In the genomic region with DNA sequence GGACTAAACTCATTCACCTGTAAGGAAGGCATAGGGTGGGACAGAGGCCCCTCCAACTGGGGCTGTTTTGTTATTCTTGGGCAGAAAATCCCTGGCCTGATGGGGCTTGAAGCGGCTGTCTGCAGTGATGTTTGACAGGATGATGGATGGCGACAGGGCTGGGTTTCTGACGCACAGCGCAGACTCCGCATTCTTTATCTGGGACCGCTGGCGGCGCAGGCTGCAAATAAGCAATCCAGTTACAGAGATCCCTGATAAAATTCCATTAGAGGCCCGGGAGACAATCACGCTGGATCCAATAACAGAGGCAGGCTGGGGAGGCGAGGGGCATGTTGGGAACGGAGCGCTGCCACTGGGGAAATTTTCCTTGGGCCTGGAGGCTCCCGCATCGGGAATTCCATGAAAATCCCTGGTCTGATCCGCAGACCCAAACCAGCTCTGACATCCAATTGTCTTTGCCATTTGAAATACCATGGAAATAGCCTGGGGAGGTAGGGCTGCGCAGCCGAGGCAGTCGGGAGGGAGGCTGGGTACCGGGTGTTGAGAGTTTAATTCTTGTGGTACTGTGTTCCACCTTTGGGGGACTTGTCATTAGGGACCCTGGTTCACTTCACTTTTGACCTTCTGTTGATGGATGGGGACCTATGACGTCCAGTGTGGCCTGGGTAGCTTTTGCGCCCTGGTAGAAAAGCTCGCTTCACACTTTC, we compare ENCODE assay signal across 10 mouse cellular contexts.
DNase-seq lines count a peak whose midpoint lies in the region; ATAC-seq and TF ChIP-seq lines count a peak whose summit lies in the region.
"Had no signal": no experiment of that assay in that cellular context is flagged by ENCODE, and none has a peak within 500 bp of the region (broad histone marks: within the 10 kb centered on the region; RNA-seq: fewer than 3 reads in every experiment).

No protein-coding gene starts in this region.

- H3K27me3 ChIP-seq in kidney, postnatal 0 days (ENCODE audit: insufficient read depth, low read length), result peaks cover 6% of the 10 kb centered on the region; the same call in 1 of the 2 replicates
- H3K27me3 ChIP-seq in embryonic facial prominence, embryonic 10.5 days (replicated peaks; ENCODE audit: low read depth, poor library complexity, severe bottlenecking), result peaks cover 20% of the 10 kb centered on the region; the same call in 1 of the 2 replicates
- no peaks in the 10 kb centered on the region for H3K27me3 ChIP-seq in hindbrain, embryonic 12.5 days
- H3K27me3 ChIP-seq in midbrain, embryonic 16.5 days (ENCODE audit: control insufficient read depth, insufficient read depth, low read depth, low read length), result no peaks in the 10 kb centered on the region

- H3K4me3 ChIP-seq in kidney, postnatal 0 days (replicated peaks; ENCODE audit: low read depth, low read length), result no peak overlapping the region
- H3K4me3 ChIP-seq in embryonic facial prominence, embryonic 10.5 days, result peak overlapping the region; percentile 39
- no peak overlapping the region for H3K4me3 ChIP-seq in hindbrain, embryonic 12.5 days
- no peak overlapping the region for H3K4me3 ChIP-seq in midbrain, embryonic 16.5 days (ENCODE audit: low read depth, low read length)

- no peak overlapping the region for H3K27ac ChIP-seq in kidney, postnatal 0 days
- peak overlapping the region; percentile 57 for H3K27ac ChIP-seq in embryonic facial prominence, embryonic 10.5 days (replicated peaks)
- H3K27ac ChIP-seq in hindbrain, embryonic 12.5 days, result peak overlapping the region; percentile 85
- H3K27ac ChIP-seq in midbrain, embryonic 16.5 days (ENCODE audit: low read length), result no peak overlapping the region

- peak; percentile 50 for DNase-seq in kidney, postnatal 0 days (ENCODE audit: low spot score)
- DNase-seq in kidney, adult 9 months, result no peak
- DNase-seq in embryonic facial prominence, embryonic 10.5 days (ENCODE audit: low spot score), result peak; percentile 53
- DNase-seq in gastrocnemius, postnatal 14 days, result no peak
- no peak for DNase-seq in frontal cortex, postnatal 10 days (ENCODE audit: low spot score in 2 of 2)
- DNase-seq in urinary bladder, postnatal 25 days (ENCODE audit: low spot score), result no peak
- DNase-seq: cerebellum, postnatal 10 days; thymus, postnatal 14 days had no signal

- H3K36me3 ChIP-seq in kidney, postnatal 0 days (ENCODE audit: insufficient read depth, low read length), result no peaks in the 10 kb centered on the region
- H3K36me3 ChIP-seq in embryonic facial prominence, embryonic 10.5 days (replicated peaks), result no peaks in the 10 kb centered on the region
- H3K36me3 ChIP-seq in hindbrain, embryonic 12.5 days, result no peaks in the 10 kb centered on the region
- no peaks in the 10 kb centered on the region for H3K36me3 ChIP-seq in midbrain, embryonic 16.5 days (ENCODE audit: control insufficient read depth, insufficient read depth, low read length)

- intact Hi-C loops in gastrocnemius, postnatal 14 days (cut with DNase I; ENCODE audit: low total_unique reads), result no loop called here

- H3K9ac ChIP-seq in kidney, postnatal 0 days (ENCODE audit: low read depth, low read length), result no peak overlapping the region
- H3K9ac ChIP-seq in hindbrain, embryonic 12.5 days, result no peak overlapping the region
- H3K9ac ChIP-seq in midbrain, embryonic 16.5 days (ENCODE audit: low read depth, low read length), result peak overlapping the region; percentile 2; the same call in 1 of the 2 replicates

- TF ChIP-seq CTCF in kidney, postnatal 0 days (IDR thresholded peaks at IDR 0.05; ENCODE audit: low read depth), result no peak

- no peaks in the 10 kb centered on the region for H3K9me3 ChIP-seq in kidney, postnatal 0 days (replicated peaks; ENCODE audit: low read length)
- no peaks in the 10 kb centered on the region for H3K9me3 ChIP-seq in embryonic facial prominence, embryonic 10.5 days
- no peaks in the 10 kb centered on the region for H3K9me3 ChIP-seq in hindbrain, embryonic 12.5 days (replicated peaks)
- H3K9me3 ChIP-seq in midbrain, embryonic 16.5 days (replicated peaks; ENCODE audit: control insufficient read depth, low read length, poor library complexity, severe bottlenecking), result no peaks in the 10 kb centered on the region; the same call in 1 of the 2 replicates

- peak overlapping the region; percentile 28 for H3K4me2 ChIP-seq in kidney, postnatal 0 days (ENCODE audit: low read length)
- H3K4me2 ChIP-seq in hindbrain, embryonic 12.5 days (replicated peaks), result peak overlapping the region; percentile 41
- peak overlapping the region; percentile 33 for H3K4me2 ChIP-seq in midbrain, embryonic 16.5 days (ENCODE audit: low read length)

- H3K4me1 ChIP-seq in kidney, postnatal 0 days (replicated peaks; ENCODE audit: insufficient read depth, low read length), result peaks cover 10% of the 10 kb centered on the region
- H3K4me1 ChIP-seq in embryonic facial prominence, embryonic 10.5 days, result peaks cover 38% of the 10 kb centered on the region
- peaks cover 18% of the 10 kb centered on the region for H3K4me1 ChIP-seq in hindbrain, embryonic 12.5 days
- H3K4me1 ChIP-seq in midbrain, embryonic 16.5 days (ENCODE audit: control insufficient read depth, insufficient read depth, low read length), result peaks cover 3% of the 10 kb centered on the region; the same call in 1 of the 2 replicates

- no peak for ATAC-seq in kidney, postnatal 0 days (replicated peaks; ENCODE audit: low FRiP score, low read depth)
- peak; percentile 87 for ATAC-seq in hindbrain, embryonic 12.5 days (ENCODE audit: low FRiP score)
- ATAC-seq in midbrain, embryonic 16.5 days, result no peak

- 26% methylated on average over 23 of the region's 23 CpGs for WGBS in kidney, postnatal 0 days
- WGBS in embryonic facial prominence, embryonic 10.5 days, result 30% methylated on average over 23 of the region's 23 CpGs
- 16% methylated on average over 23 of the region's 23 CpGs for WGBS in hindbrain, embryonic 12.5 days
- WGBS in midbrain, embryonic 16.5 days, result 31% methylated on average over 23 of the region's 23 CpGs

Comparison
In these comparisons a context has a peak if more than half of its experiments do, and no peak if none do; other contexts are left out.
1. DNase-seq: peak in kidney, postnatal 0 days (single experiment) and embryonic facial prominence, embryonic 10.5 days (single experiment); none in kidney, adult 9 months (single experiment), gastrocnemius, postnatal 14 days (single experiment), frontal cortex, postnatal 10 days (0 of 2) and urinary bladder, postnatal 25 days (single experiment).
2. H3K27ac ChIP-seq: peak in embryonic facial prominence, embryonic 10.5 days (single experiment) and hindbrain, embryonic 12.5 days (single experiment); none in kidney, postnatal 0 days (single experiment) and midbrain, embryonic 16.5 days (single experiment).
3. Peak in every context shown above with its lines, with median percentiles within 50 percentile points of each other: H3K4me2 ChIP-seq.